Mouse (Mus musculus): Measurements from ENCODE around the gene Incenp. TPM values are rescaled to one million over a fixed set of nuclear protein-coding genes. Genes with fewer than 3 reads are reported as not detected.
"Not testable (repeated sequence)": the region's sequence is repeated elsewhere in the genome, so short reads cannot be mapped to it uniquely, and the experiment has no call there.

Gene Incenp
- polyA plus RNA-seq, 1 experiment: 39.0 TPM

GRCm38 (mm10) chr19:9937428-9937827 lies 38.1 kb upstream of the Incenp start:
- Histone ChIP-seq H3K27me3 (ENCODE audit: control insufficient read depth, insufficient read depth, insufficient read length) (no peaks in the 10 kb centered on the region), H3ac (ENCODE audit: control insufficient read depth, insufficient read length) (no peak overlapping the region), H3K79me2 (ENCODE audit: control insufficient read depth, insufficient read depth) (no peaks in the 10 kb centered on the region), H3K4me3 (no peak overlapping the region), H3K4me2 (ENCODE audit: low read depth) (no peak overlapping the region), H3K36me3 (ENCODE audit: control insufficient read depth, insufficient read depth) (no peaks in the 10 kb centered on the region)
- TF ChIP-seq TCF12 (IDR thresholded peaks at IDR 0.05; ENCODE audit: insufficient read depth, poor library complexity, severe bottlenecking) (no peak), TCF3 (IDR thresholded peaks at IDR 0.05; ENCODE audit: insufficient read length, low read depth) (no peak), USF1 (IDR thresholded peaks at IDR 0.05; ENCODE audit: low read depth) (no peak), CEBPB (IDR thresholded peaks at IDR 0.05; ENCODE audit: insufficient read depth, poor library complexity, severe bottlenecking) (no peak), E2F4 (IDR thresholded peaks at IDR 0.05; ENCODE audit: insufficient read depth) (no peak)

GRCm38 (mm10) chr19:9936579-9936978 lies 37.2 kb upstream of the Incenp start:
- H3K27me3 ChIP-seq (ENCODE audit: control insufficient read depth, insufficient read depth, insufficient read length): no peaks in the 10 kb centered on the region
- H3K36me3 ChIP-seq (ENCODE audit: control insufficient read depth, insufficient read depth): no peaks in the 10 kb centered on the region
- no peak overlapping the region for H3ac ChIP-seq (ENCODE audit: control insufficient read depth, insufficient read length)
- no peak overlapping the region for H3K4me2 ChIP-seq (ENCODE audit: low read depth)
- H3K79me2 ChIP-seq (ENCODE audit: control insufficient read depth, insufficient read depth): no peaks in the 10 kb centered on the region
- no peak for TF ChIP-seq MYOD1 (IDR thresholded peaks at IDR 0.05; ENCODE audit: control insufficient read depth in 1 of 3, insufficient read length in 2 of 3, low read depth in 2 of 3)
- TF ChIP-seq CEBPB (IDR thresholded peaks at IDR 0.05; ENCODE audit: insufficient read depth, poor library complexity, severe bottlenecking): 0 out of 2 replicates have a peak, but pooled peaks have one; percentile 14
- TF ChIP-seq TCF3 (IDR thresholded peaks at IDR 0.05; ENCODE audit: insufficient read length, low read depth): no peak
- TF ChIP-seq E2F4 (IDR thresholded peaks at IDR 0.05; ENCODE audit: insufficient read depth): no peak
- no peak for TF ChIP-seq MYOG (IDR thresholded peaks at IDR 0.05; ENCODE audit: control insufficient read depth in 1 of 3, insufficient read depth in 1 of 3, insufficient read length in 2 of 3, low read depth in 2 of 3)
- TF ChIP-seq MAX (IDR thresholded peaks at IDR 0.05; ENCODE audit: low read depth): no peak
- no peak for TF ChIP-seq POLR2AphosphoS2 (IDR thresholded peaks at IDR 0.05; ENCODE audit: insufficient read length, low read depth)
- H3K4me3 ChIP-seq: no peak overlapping the region

- TF ChIP-seq MYOD1 (IDR thresholded peaks at IDR 0.05; ENCODE audit: control insufficient read depth in 1 of 3, insufficient read length in 2 of 3, low read depth in 2 of 3) (no peak), REST (IDR thresholded peaks at IDR 0.05; ENCODE audit: insufficient read depth, insufficient read length) (no peak), USF1 (IDR thresholded peaks at IDR 0.05; ENCODE audit: low read depth) (no peak), TCF12 (IDR thresholded peaks at IDR 0.05; ENCODE audit: insufficient read depth, poor library complexity, severe bottlenecking) (no peak), E2F4 (IDR thresholded peaks at IDR 0.05; ENCODE audit: insufficient read depth) (no peak), MYOG (IDR thresholded peaks at IDR 0.05; ENCODE audit: control insufficient read depth in 1 of 3, insufficient read depth in 1 of 3, insufficient read length in 2 of 3, low read depth in 2 of 3) (no peak), CEBPB (IDR thresholded peaks at IDR 0.05; ENCODE audit: insufficient read depth, poor library complexity, severe bottlenecking) (no peak), POLR2AphosphoS2 (IDR thresholded peaks at IDR 0.05; ENCODE audit: insufficient read length, low read depth) (no peak), MAX (IDR thresholded peaks at IDR 0.05; ENCODE audit: low read depth) (no peak), POLR2A (IDR thresholded peaks at IDR 0.05; ENCODE audit: insufficient read length, low read depth) (no peak), SRF (IDR thresholded peaks at IDR 0.05; ENCODE audit: control insufficient read depth, insufficient read length, low read depth) (no peak), TCF3 (IDR thresholded peaks at IDR 0.05; ENCODE audit: insufficient read length, low read depth) (no peak)
- H3K4me2 ChIP-seq (ENCODE audit: low read depth): no peak overlapping the region
- no peaks in the 10 kb centered on the region for H3K79me2 ChIP-seq (ENCODE audit: control insufficient read depth, insufficient read depth)
Observed at GRCm38 (mm10) chr19:9933908-9934307, 34.6 kb upstream of the Incenp start.

GRCm38 (mm10) chr19:9931167-9931607 lies 31.8 kb upstream of the Incenp start:
- H3K4me2 ChIP-seq (ENCODE audit: low read depth); H3K36me3 ChIP-seq (ENCODE audit: control insufficient read depth, insufficient read depth); H3K4me3 ChIP-seq; H3K27me3 ChIP-seq (ENCODE audit: control insufficient read depth, insufficient read depth, insufficient read length); H3K79me2 ChIP-seq (ENCODE audit: control insufficient read depth, insufficient read depth); H3ac ChIP-seq (ENCODE audit: control insufficient read depth, insufficient read length): not testable (repeated sequence)

More at GRCm38 (mm10) chr19:9933908-9934307, 34.6 kb upstream of the Incenp start:
- Histone ChIP-seq H3ac (ENCODE audit: control insufficient read depth, insufficient read length) (no peak overlapping the region), H3K4me3 (no peak overlapping the region), H3K36me3 (ENCODE audit: control insufficient read depth, insufficient read depth) (no peaks in the 10 kb centered on the region), H3K27me3 (ENCODE audit: control insufficient read depth, insufficient read depth, insufficient read length) (no peaks in the 10 kb centered on the region)

GRCm38 (mm10) chr19:9928089-9928488 lies 28.7 kb upstream of the Incenp start:
- no peaks in the 10 kb centered on the region for H3K27me3 ChIP-seq (ENCODE audit: control insufficient read depth, insufficient read depth, insufficient read length)
- H3K4me3 ChIP-seq: no peak overlapping the region
- TF ChIP-seq E2F4 (IDR thresholded peaks at IDR 0.05; ENCODE audit: insufficient read depth) (no peak), MAX (IDR thresholded peaks at IDR 0.05; ENCODE audit: low read depth) (no peak), REST (IDR thresholded peaks at IDR 0.05; ENCODE audit: insufficient read depth, insufficient read length) (no peak), POLR2AphosphoS2 (IDR thresholded peaks at IDR 0.05; ENCODE audit: insufficient read length, low read depth) (no peak), POLR2A (IDR thresholded peaks at IDR 0.05; ENCODE audit: insufficient read length, low read depth) (no peak), SRF (IDR thresholded peaks at IDR 0.05; ENCODE audit: control insufficient read depth, insufficient read length, low read depth) (no peak)
- no peak overlapping the region for H3K4me2 ChIP-seq (ENCODE audit: low read depth)
- H3K36me3 ChIP-seq (ENCODE audit: control insufficient read depth, insufficient read depth): no peaks in the 10 kb centered on the region
- no peaks in the 10 kb centered on the region for H3K79me2 ChIP-seq (ENCODE audit: control insufficient read depth, insufficient read depth)
- no peak overlapping the region for H3ac ChIP-seq (ENCODE audit: control insufficient read depth, insufficient read length)
